Mouse (Mus musculus) heart, postnatal 0 days (tissue): ENCODE measurements around the gene Palld. TPM values are rescaled to one million over a fixed set of nuclear protein-coding genes. Genes with fewer than 3 reads are reported as not detected.

Source experiments
- ATAC-seq: fragments of 200-750 bp; cut with Nextera tagmentation; 2 replicates; pipeline ENCODE4 v1.8.0; 2017; ENCODE audit warnings: low read depth, moderate number of reproducible peaks, moderate library complexity; ENCODE audit not compliant: insufficient read depth
- DNase-seq: peaks from one replicate; pipeline ENCODE4 v3.0.0-alpha.2; 2016; ENCODE audit warnings: low spot score
- H3K27ac ChIP-seq: fragments of 300-500 bp; sonication (generic); 2 replicates; pipeline ENCODE4 v1.5.1; 2014; ENCODE audit warnings: low read depth, mild to moderate bottlenecking
- H3K27me3 ChIP-seq: fragments of 300-500 bp; sonication (generic); 2 replicates; pipeline ENCODE4 v1.6.1; 2014; ENCODE audit warnings: low read length, mixed read lengths; ENCODE audit not compliant: control insufficient read depth, insufficient read depth
- H3K36me3 ChIP-seq: fragments of 300-500 bp; sonication (generic); replicated peaks from 2 replicates; pipeline ENCODE4 v1.6.1; 2014; ENCODE audit warnings: low read length, mixed read lengths; ENCODE audit not compliant: control insufficient read depth, insufficient read depth
- H3K4me1 ChIP-seq: fragments of 300-500 bp; sonication (generic); 2 replicates; pipeline ENCODE4 v1.6.1; 2014; ENCODE audit warnings: antibody characterized with exemption; ENCODE audit not compliant: control insufficient read depth, insufficient read depth
- H3K4me2 ChIP-seq: fragments of 300-500 bp; sonication (generic); 2 replicates; pipeline ENCODE4 v1.6.1; 2014; ENCODE audit warnings: low read depth, mild to moderate bottlenecking, low read length, moderate library complexity
- H3K4me3 ChIP-seq: fragments of 300-500 bp; sonication (generic); 2 replicates; pipeline ENCODE4 v1.5.1; 2014; ENCODE audit warnings: low read depth, low read length
- H3K9ac ChIP-seq: fragments of 300-500 bp; sonication (generic); replicated peaks from 2 replicates; pipeline ENCODE4 v1.6.1; 2014; ENCODE audit warnings: low read depth, low read length, mixed read lengths
- H3K9me3 ChIP-seq: fragments of 300-500 bp; sonication (generic); replicated peaks from 2 replicates; pipeline ENCODE4 v1.6.1; 2016; ENCODE audit warnings: low read length; ENCODE audit not compliant: control insufficient read depth
- CTCF ChIP-seq: IDR thresholded peaks from 2 replicates; pipeline ENCODE4 v1.5.1; 2016; ENCODE audit warnings: antibody characterized with exemption, control low read depth, low read depth
- EP300 ChIP-seq: IDR thresholded peaks from 2 replicates; pipeline ENCODE4 v1.6.1; 2016; ENCODE audit warnings: antibody characterized with exemption, low read depth
- WGBS: fragments of 180-500 bp; shearing (Covaris S2); extraction: QIAGEN DNeasy Blood & Tissue Kit; methylation state at CpG from one replicate; pipeline ENCODE4 v1.1.7; 2014; 5-methylcytosine and 5-hydroxymethylcytosine counted together
- polyA plus RNA-seq: library from polyadenylated mRNA; unstranded; fragments of >200 nt; fragmentation: Nextera tagmentation; extraction: Ambion mirVana; gene quantifications from 2 replicates; pipeline ENCODE4 v1.2.1, GENCODE M21; 2015
- total RNA-seq: library from RNA; depleted of rRNA; stranded (reverse); fragments of >200 nt; gene quantifications from 2 replicates; pipeline ENCODE4 v1.2.3, GENCODE M21; 2014; ENCODE audit warnings: low replicate concordance

The Palld gene
- total and polyA plus RNA-seq, 2 experiments from 2014 or later = 103 to 127 TPM

GRCm38 (mm10) chr8:61516745-61517501, 385.6 kb downstream of the Palld start:
- Histone ChIP-seq H3K9me3 (no peaks in the 10 kb centered on the region), H3K4me2 (no peak overlapping the region), H3K4me3 (no peak overlapping the region), H3K9ac (no peak overlapping the region), H3K36me3 (peaks cover 83% of the 10 kb centered on the region), H3K4me1 (no peaks in the 10 kb centered on the region), H3K27ac (no peak overlapping the region), H3K27me3 (no peaks in the 10 kb centered on the region)
- ATAC-seq = no peak
- WGBS = 84% methylated on average over 8 of the region's 8 CpGs
- no peak for DNase-seq
- TF ChIP-seq CTCF = no peak
- no peak for TF ChIP-seq EP300

- H3K27me3 ChIP-seq = no peaks in the 10 kb centered on the region
- no peak for TF ChIP-seq EP300
- peak; percentile 88 for TF ChIP-seq CTCF
- H3K27ac ChIP-seq = no peak overlapping the region
- 59% methylated on average over 25 of the region's 25 CpGs for WGBS
- H3K4me3 ChIP-seq = no peak overlapping the region
- H3K9ac ChIP-seq = no peak overlapping the region
- no peaks in the 10 kb centered on the region for H3K4me1 ChIP-seq
- H3K9me3 ChIP-seq = no peaks in the 10 kb centered on the region
- DNase-seq (peak; percentile 36), ATAC-seq (peak; percentile 36; the same call in 1 of the 2 replicates)
- peaks cover 81% of the 10 kb centered on the region for H3K36me3 ChIP-seq
- H3K4me2 ChIP-seq = no peak overlapping the region
These were observed 386.4 kb downstream of the Palld start for GRCm38 (mm10) chr8:61515931-61516744.

GRCm38 (mm10) chr8:61515110-61515930, 387.2 kb downstream of the Palld start:
- H3K4me2 ChIP-seq = no peak overlapping the region
- no peak overlapping the region for H3K4me3 ChIP-seq
- no peak overlapping the region for H3K27ac ChIP-seq
- no peak for DNase-seq
- WGBS = 93% methylated on average over 24 of the region's 24 CpGs
- H3K27me3 ChIP-seq = no peaks in the 10 kb centered on the region
- no peak for ATAC-seq
- peaks cover 82% of the 10 kb centered on the region for H3K36me3 ChIP-seq
- no peaks in the 10 kb centered on the region for H3K9me3 ChIP-seq
- TF ChIP-seq CTCF = no peak
- no peak for TF ChIP-seq EP300
- no peak overlapping the region for H3K9ac ChIP-seq
- no peaks in the 10 kb centered on the region for H3K4me1 ChIP-seq

GRCm38 (mm10) chr8:61502277-61502676, 400.2 kb downstream of the Palld start:
- no peak for TF ChIP-seq EP300
- TF ChIP-seq CTCF = no peak
- Histone ChIP-seq H3K9me3 (no peaks in the 10 kb centered on the region), H3K27me3 (no peaks in the 10 kb centered on the region), H3K36me3 (peaks cover 20% of the 10 kb centered on the region), H3K4me1 (no peaks in the 10 kb centered on the region), H3K4me3 (no peak overlapping the region), H3K9ac (no peak overlapping the region), H3K27ac (no peak overlapping the region), H3K4me2 (no peak overlapping the region)
- DNase-seq = no peak
- ATAC-seq = no peak

- ATAC-seq (no peak), DNase-seq (no peak)
- H3K4me2 ChIP-seq = no peak overlapping the region
- H3K36me3 ChIP-seq = peaks cover 23% of the 10 kb centered on the region
- WGBS = 27% methylated on average over 3 of the region's 3 CpGs
- no peaks in the 10 kb centered on the region for H3K27me3 ChIP-seq
- H3K9me3 ChIP-seq = no peaks in the 10 kb centered on the region
- no peaks in the 10 kb centered on the region for H3K4me1 ChIP-seq
- no peak overlapping the region for H3K27ac ChIP-seq
- no peak overlapping the region for H3K4me3 ChIP-seq
- TF ChIP-seq CTCF (no peak), EP300 (no peak)
- H3K9ac ChIP-seq = no peak overlapping the region
These were observed 401.6 kb downstream of the Palld start for GRCm38 (mm10) chr8:61500914-61501313.
